ENCODE assay signal across 8 mouse cellular contexts in the genomic region with DNA sequence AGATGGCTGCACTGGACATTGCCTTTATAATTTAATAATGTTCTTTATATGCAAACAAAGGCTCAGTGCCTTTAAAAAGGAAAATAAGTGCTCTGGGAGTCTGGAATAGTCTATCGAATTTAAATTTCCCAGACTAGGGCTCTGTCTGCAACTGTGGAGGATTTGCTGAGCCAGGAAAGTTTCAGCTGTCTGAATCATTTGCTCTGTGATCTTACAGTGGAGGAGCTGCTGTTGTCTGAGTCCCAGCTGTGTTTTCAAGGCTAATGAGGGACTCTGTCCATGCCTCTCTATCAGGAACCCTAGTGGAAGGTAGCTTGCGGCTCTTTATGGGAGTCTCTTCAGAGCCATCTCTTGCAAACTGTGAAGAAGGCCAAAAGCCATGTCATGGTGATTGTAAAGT. TPM values are rescaled to one million over a fixed set of nuclear protein-coding genes. Genes with fewer than 3 reads are reported as not detected.
DNase-seq lines count a peak whose midpoint lies in the region; ATAC-seq and TF ChIP-seq lines count a peak whose summit lies in the region.
"Not testable (repeated sequence)": the region's sequence is repeated elsewhere in the genome, so short reads cannot be mapped to it uniquely, and the experiment has no call there.

No protein-coding gene starts in this region.

- H3K27ac ChIP-seq in ES-E14 (ENCODE audit: insufficient read depth, low read depth, low read length, poor library complexity, severe bottlenecking); brown adipose tissue, adult 24 weeks (replicated peaks; ENCODE audit: low read depth, low read length); forebrain, embryonic 13.5 days; kidney, adult 2 months (ENCODE audit: insufficient read depth, low read depth, low read length); liver, embryonic 11.5 days (ENCODE audit: low read depth, low read length); neural tube, embryonic 15.5 days (replicated peaks): not testable (repeated sequence)
- 0 out of 2 replicates have a peak overlapping the region, but pooled peaks have one; percentile 26 for H3K27ac ChIP-seq in heart, postnatal 0 days (ENCODE audit: low read depth)

- not testable (repeated sequence) for TF ChIP-seq POLR2A in kidney, adult 2 months (IDR thresholded peaks at IDR 0.05; ENCODE audit: low read depth, low read length)

- in situ Hi-C loops in ES-E14 (cut with MboI; ENCODE audit: low sequenced_read_pairs in 2 of 2, unreplicated experiment in 2 of 2) = not testable (repeated sequence)

- not testable (repeated sequence) for ATAC-seq in forebrain, embryonic 13.5 days; heart, postnatal 0 days (ENCODE audit: insufficient read depth, low read depth); liver, embryonic 11.5 days (replicated peaks; ENCODE audit: low FRiP score); neural tube, embryonic 15.5 days (ENCODE audit: low FRiP score)

- H3K9me3 ChIP-seq in ES-E14 (ENCODE audit: control insufficient read depth, insufficient read depth, low read depth, low read length); forebrain, embryonic 13.5 days (replicated peaks); heart, postnatal 0 days (replicated peaks; ENCODE audit: control insufficient read depth, low read length); liver, embryonic 11.5 days (ENCODE audit: control insufficient read depth, low read length); megakaryocyte, embryonic 14.5 days; neural tube, embryonic 15.5 days (replicated peaks): not testable (repeated sequence)

- not testable (repeated sequence) for DNase-seq in ES-E14 (ENCODE audit: low read depth, low spot score); liver, embryonic 11.5 days (ENCODE audit: low spot score)
- DNase-seq in heart, postnatal 0 days (ENCODE audit: low spot score) = peak; percentile 3
- peak; percentile 29 for DNase-seq in kidney, adult 2 months

- H3K4me2 ChIP-seq in forebrain, embryonic 13.5 days = peak overlapping the region; percentile 61
- peak overlapping the region; percentile 59 for H3K4me2 ChIP-seq in heart, postnatal 0 days (ENCODE audit: low read depth, low read length)
- peak overlapping the region; percentile 62 for H3K4me2 ChIP-seq in liver, embryonic 11.5 days
- H3K4me2 ChIP-seq in neural tube, embryonic 15.5 days = peak overlapping the region; percentile 57

- H3K9ac ChIP-seq in ES-E14 (ENCODE audit: insufficient read depth, low read depth, low read length, poor library complexity, severe bottlenecking) = peak overlapping the region; percentile 46
- peak overlapping the region; percentile 70 for H3K9ac ChIP-seq in forebrain, embryonic 13.5 days
- H3K9ac ChIP-seq in heart, postnatal 0 days (replicated peaks; ENCODE audit: low read depth, low read length) = not testable (repeated sequence)
- H3K9ac ChIP-seq in liver, embryonic 11.5 days (ENCODE audit: low read depth, low read length) = peak overlapping the region; percentile 66
- H3K9ac ChIP-seq in neural tube, embryonic 15.5 days (replicated peaks) = peak overlapping the region; percentile 46

- H3K36me3 ChIP-seq in ES-E14 (ENCODE audit: control insufficient read depth, insufficient read depth, low read length, poor library complexity, severe bottlenecking); forebrain, embryonic 13.5 days (ENCODE audit: poor library complexity, severe bottlenecking); heart, postnatal 0 days (replicated peaks; ENCODE audit: control insufficient read depth, insufficient read depth, low read length); kidney, adult 2 months (ENCODE audit: control insufficient read depth, insufficient read depth, low read length); liver, embryonic 11.5 days (ENCODE audit: control insufficient read depth, insufficient read depth, low read length); megakaryocyte, embryonic 14.5 days (replicated peaks; ENCODE audit: low read length); neural tube, embryonic 15.5 days: not testable (repeated sequence)

- not testable (repeated sequence) for H3K27me3 ChIP-seq in forebrain, embryonic 13.5 days; heart, postnatal 0 days (ENCODE audit: control insufficient read depth, insufficient read depth, low read length); kidney, adult 2 months (replicated peaks; ENCODE audit: control insufficient read depth, insufficient read depth, low read length); liver, embryonic 11.5 days (replicated peaks; ENCODE audit: control insufficient read depth, insufficient read depth, low read length); megakaryocyte, embryonic 14.5 days (replicated peaks); neural tube, embryonic 15.5 days (replicated peaks)

- TF ChIP-seq CTCF in heart, postnatal 0 days (IDR thresholded peaks at IDR 0.05; ENCODE audit: low read depth); kidney, adult 2 months (conservative IDR thresholded peaks at IDR 0.05; ENCODE audit: insufficient read depth, insufficient read length, low read depth, low read length): not testable (repeated sequence)

- TF ChIP-seq EP300 in heart, postnatal 0 days (IDR thresholded peaks at IDR 0.05; ENCODE audit: low read depth) = not testable (repeated sequence)

- 9% methylated on average over 2 of the region's 2 CpGs for WGBS in forebrain, embryonic 13.5 days
- 3% methylated on average over 2 of the region's 2 CpGs for WGBS in heart, postnatal 0 days
- 6% methylated on average over 2 of the region's 2 CpGs for WGBS in kidney, adult 2 months
- WGBS in liver, embryonic 11.5 days = 18% methylated on average over 2 of the region's 2 CpGs
- WGBS in neural tube, embryonic 15.5 days = 22% methylated on average over 2 of the region's 2 CpGs

- H3K4me3 ChIP-seq in ES-E14 (ENCODE audit: insufficient read depth in 1 of 2, low read depth in 1 of 2, low read length in 2 of 2, poor library complexity in 1 of 2, severe bottlenecking in 1 of 2) = peak overlapping the region; percentile 70 to 88
- H3K4me3 ChIP-seq in brown adipose tissue, adult 24 weeks (ENCODE audit: insufficient read depth, low read depth, low read length) = peak overlapping the region; percentile 86
- peak overlapping the region; percentile 60 for H3K4me3 ChIP-seq in forebrain, embryonic 13.5 days
- H3K4me3 ChIP-seq in heart, postnatal 0 days (ENCODE audit: low read depth, low read length) = peak overlapping the region; percentile 64
- H3K4me3 ChIP-seq in kidney, adult 2 months (ENCODE audit: insufficient read depth, low read depth, low read length) = peak overlapping the region; percentile 75
- peak overlapping the region; percentile 67 for H3K4me3 ChIP-seq in liver, embryonic 11.5 days (ENCODE audit: low read depth, low read length)
- H3K4me3 ChIP-seq in megakaryocyte, embryonic 14.5 days (replicated peaks) = peak overlapping the region; percentile 93
- H3K4me3 ChIP-seq in neural tube, embryonic 15.5 days (replicated peaks) = peak overlapping the region; percentile 58

- not testable (repeated sequence) for H3K4me1 ChIP-seq in ES-E14 (ENCODE audit: control insufficient read depth in 2 of 2, insufficient read depth in 2 of 2, low read length in 2 of 2, poor library complexity in 1 of 2); brown adipose tissue, adult 24 weeks (ENCODE audit: control insufficient read depth, insufficient read depth, insufficient read length, low read length); forebrain, embryonic 13.5 days; heart, postnatal 0 days (ENCODE audit: control insufficient read depth, insufficient read depth); kidney, adult 2 months (ENCODE audit: control insufficient read depth, insufficient read depth, low read length); liver, embryonic 11.5 days (replicated peaks; ENCODE audit: control insufficient read depth, insufficient read depth, low read length); megakaryocyte, embryonic 14.5 days; neural tube, embryonic 15.5 days

RNA-seq across cellular contexts. Expression of gene Zfp971, which starts 0.8 kb away (rescaled TPM):
- total RNA-seq in ES-E14 (2012; rRNA removed) = 25.7 and 27.2 TPM in 2 replicates
- polyA plus RNA-seq in brown adipose tissue, adult 24 weeks (2012; ENCODE audit: insufficient read depth, insufficient read length, missing spikeins) = 10.9 and 25.8 TPM in 2 replicates
- polyA plus RNA-seq in forebrain, embryonic 13.5 days (2015; fragmentation: Nextera tagmentation; extraction: Ambion mirVana) = 10.1 and 11.3 TPM in 2 replicates
- 9.7 and 24.4 TPM in 2 replicates for total RNA-seq in heart, postnatal 0 days (2014; rRNA removed; ENCODE audit: low replicate concordance)
- 13.6 and 15.2 TPM in 2 replicates for polyA plus RNA-seq in heart, postnatal 0 days (2015; fragmentation: Nextera tagmentation; extraction: Ambion mirVana)
- polyA plus RNA-seq in kidney, adult 2 months (2012; rRNA removed) = 1.3 and 1.7 TPM in 2 replicates
- polyA plus RNA-seq in liver, embryonic 11.5 days (2014; fragmentation: Nextera tagmentation; extraction: Ambion mirVana) = 9.2 and 11.8 TPM in 2 replicates
- polyA plus RNA-seq in megakaryocyte, embryonic 14.5 days (2012; ENCODE audit: insufficient read depth, low replicate concordance) = 1.4 TPM in 1 of 2 replicates, not detected in the other
- polyA plus RNA-seq in neural tube, embryonic 15.5 days (2015; fragmentation: Nextera tagmentation; extraction: Ambion mirVana) = 11.4 and 11.7 TPM in 2 replicates

RNA-seq across cellular contexts. Expression of gene Zfp931, which starts 54.4 kb away (rescaled TPM):
- 19.4 and 19.5 TPM in 2 replicates for total RNA-seq in ES-E14 (2012; rRNA removed)
- 40.2 and 40.6 TPM in 2 replicates for polyA plus RNA-seq in brown adipose tissue, adult 24 weeks (2012; ENCODE audit: insufficient read depth, insufficient read length, missing spikeins)
- 15.5 and 16.8 TPM in 2 replicates for polyA plus RNA-seq in forebrain, embryonic 13.5 days (2015; fragmentation: Nextera tagmentation; extraction: Ambion mirVana)
- total RNA-seq in heart, postnatal 0 days (2014; rRNA removed; ENCODE audit: low replicate concordance) = 4.6 and 9.7 TPM in 2 replicates
- polyA plus RNA-seq in heart, postnatal 0 days (2015; fragmentation: Nextera tagmentation; extraction: Ambion mirVana) = 7.7 and 8.8 TPM in 2 replicates
- 2.3 and 3.2 TPM in 2 replicates for polyA plus RNA-seq in kidney, adult 2 months (2012; rRNA removed)
- 9.6 TPM in 2 replicates for polyA plus RNA-seq in liver, embryonic 11.5 days (2014; fragmentation: Nextera tagmentation; extraction: Ambion mirVana)
- not detected in 2 replicates for polyA plus RNA-seq in megakaryocyte, embryonic 14.5 days (2012; ENCODE audit: insufficient read depth, low replicate concordance)
- 17.0 and 18.4 TPM in 2 replicates for polyA plus RNA-seq in neural tube, embryonic 15.5 days (2015; fragmentation: Nextera tagmentation; extraction: Ambion mirVana)
